Mouse (Mus musculus): ENCODE measurements at regions not wholly inside any gene's neighbourhood (a gene's known extent, or its start where the extent isn't known, plus 50 kb on each side); places are given as distances from the start of the nearest gene placed in this dataset.

DNA sequence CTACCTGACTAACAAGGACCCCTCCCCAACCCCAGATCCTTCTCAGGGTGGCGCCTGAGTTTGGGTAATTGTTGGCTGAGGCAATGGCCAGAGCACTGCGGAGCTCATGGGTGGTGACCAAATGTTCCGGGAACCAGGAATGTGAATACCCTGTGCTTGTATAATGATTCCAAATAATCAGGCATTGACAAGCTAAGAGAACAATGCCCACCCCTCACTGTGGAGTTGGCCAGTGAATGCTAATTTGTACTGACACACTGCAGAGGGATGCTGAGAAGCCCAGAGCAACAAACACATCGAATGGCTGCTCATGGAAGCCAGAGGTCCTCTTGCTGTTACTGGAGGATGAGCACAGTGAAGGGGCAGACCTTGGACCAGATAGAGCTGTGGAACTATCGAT lies 62.8 kb upstream of the Mbnl2 start:
- TF ChIP-seq CTCF (IDR thresholded peaks at IDR 0.05; ENCODE audit: low read depth, low read length), result no peak
- TF ChIP-seq POLR2A (IDR thresholded peaks at IDR 0.05; ENCODE audit: extremely low read depth, insufficient read depth, low read length), result no peak

DNA sequence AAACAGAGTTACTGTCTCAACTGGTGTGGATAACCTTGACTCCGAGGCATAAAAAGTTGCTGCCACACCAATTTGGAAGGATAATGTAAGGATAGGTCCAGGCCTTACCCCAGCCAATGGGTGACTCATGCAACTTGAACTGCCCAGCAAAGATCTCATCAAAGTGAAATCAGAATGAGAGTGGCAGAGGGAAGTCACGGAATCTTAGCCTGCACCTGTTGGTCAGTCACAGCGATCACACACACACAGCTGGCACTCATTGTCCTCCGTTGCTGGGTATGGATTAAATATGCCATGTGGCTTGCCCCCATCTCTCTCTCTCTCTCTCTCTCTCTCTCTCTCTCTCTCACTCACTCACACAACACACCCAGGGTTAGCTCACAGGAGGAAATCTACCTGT lies 56.2 kb upstream of the Mbnl2 start:
- Histone ChIP-seq H3K4me3 (ENCODE audit: insufficient read depth, low read depth, low read length) (no peak overlapping the region), H3K9ac (ENCODE audit: low read depth, low read length) (no peak overlapping the region), H3K27me3 (ENCODE audit: control insufficient read depth, insufficient read depth, low read length) (no peaks in the 10 kb centered on the region), H3K36me3 (ENCODE audit: control insufficient read depth, insufficient read depth, low read length) (no peaks in the 10 kb centered on the region), H3K79me2 (ENCODE audit: control insufficient read depth, insufficient read depth, low read length) (no peaks in the 10 kb centered on the region), H3K4me1 (ENCODE audit: control insufficient read depth, insufficient read depth, low read length) (no peaks in the 10 kb centered on the region), H3K27ac (replicated peaks; ENCODE audit: insufficient read depth, low read depth, low read length) (no peak overlapping the region)
- TF ChIP-seq CTCF (IDR thresholded peaks at IDR 0.05; ENCODE audit: low read depth, low read length), result no peak
- TF ChIP-seq POLR2A (IDR thresholded peaks at IDR 0.05; ENCODE audit: extremely low read depth, insufficient read depth, low read length), result no peak
- DNase-seq (ENCODE audit: extremely low read depth, low read depth, low spot score), result no peak
- WGBS, result 92% methylated on average over 4 of the region's 4 CpGs

More for the DNA sequence above, 62.8 kb upstream of the Mbnl2 start:
- 97% methylated on average over 5 of the region's 5 CpGs for WGBS
- Histone ChIP-seq H3K9ac (ENCODE audit: low read depth, low read length) (no peak overlapping the region), H3K4me3 (ENCODE audit: insufficient read depth, low read depth, low read length) (no peak overlapping the region), H3K27me3 (ENCODE audit: control insufficient read depth, insufficient read depth, low read length) (no peaks in the 10 kb centered on the region), H3K4me1 (ENCODE audit: control insufficient read depth, insufficient read depth, low read length) (no peaks in the 10 kb centered on the region), H3K36me3 (ENCODE audit: control insufficient read depth, insufficient read depth, low read length) (no peaks in the 10 kb centered on the region), H3K79me2 (ENCODE audit: control insufficient read depth, insufficient read depth, low read length) (no peaks in the 10 kb centered on the region), H3K27ac (replicated peaks; ENCODE audit: insufficient read depth, low read depth, low read length) (no peak overlapping the region)
- DNase-seq (ENCODE audit: extremely low read depth, low read depth, low spot score), result no peak

DNA sequence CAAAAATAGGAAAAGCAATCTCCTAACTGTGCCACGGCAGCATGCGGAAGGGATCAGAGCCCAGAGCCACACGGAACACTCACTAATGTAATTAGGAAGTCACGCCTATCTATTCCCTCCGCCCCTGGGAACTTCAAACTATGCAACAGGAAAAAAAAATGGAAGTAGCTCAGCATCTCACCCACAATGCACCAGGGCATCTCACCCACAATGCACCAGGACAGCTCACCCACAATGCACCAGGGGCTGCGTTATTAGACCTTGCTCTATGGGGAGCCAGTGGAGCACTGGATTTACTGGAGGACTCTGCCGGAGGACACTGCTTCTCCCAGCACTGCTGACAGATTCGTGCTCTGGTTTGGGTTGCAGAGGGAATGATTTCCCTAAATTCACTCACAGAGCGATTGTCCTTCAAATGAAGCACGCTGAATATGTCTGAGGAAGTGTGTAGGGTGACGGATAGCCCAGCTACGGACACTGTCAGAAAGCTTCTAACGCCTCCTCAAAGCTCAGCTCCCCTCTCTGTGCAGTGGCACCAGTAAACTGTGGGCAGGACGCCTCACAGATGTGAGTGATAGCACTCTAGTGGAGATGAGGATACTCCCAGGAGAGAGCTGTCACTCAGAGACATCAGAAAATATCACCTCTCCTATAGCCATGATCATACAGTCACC lies 51.8 kb upstream of the Mbnl2 start:
- no peaks in the 10 kb centered on the region for H3K36me3 ChIP-seq (ENCODE audit: control insufficient read depth, insufficient read depth, low read length)
- H3K9ac ChIP-seq (ENCODE audit: low read depth, low read length), result no peak overlapping the region
- WGBS, result 85% methylated on average over 14 of the region's 14 CpGs
- H3K27me3 ChIP-seq (ENCODE audit: control insufficient read depth, insufficient read depth, low read length), result no peaks in the 10 kb centered on the region
- TF ChIP-seq POLR2A (IDR thresholded peaks at IDR 0.05; ENCODE audit: extremely low read depth, insufficient read depth, low read length) (no peak), CTCF (IDR thresholded peaks at IDR 0.05; ENCODE audit: low read depth, low read length) (no peak)
- DNase-seq (ENCODE audit: extremely low read depth, low read depth, low spot score), result no peak
- no peaks in the 10 kb centered on the region for H3K4me1 ChIP-seq (ENCODE audit: control insufficient read depth, insufficient read depth, low read length)
- no peak overlapping the region for H3K4me3 ChIP-seq (ENCODE audit: insufficient read depth, low read depth, low read length)
- H3K27ac ChIP-seq (replicated peaks; ENCODE audit: insufficient read depth, low read depth, low read length), result no peak overlapping the region
- no peaks in the 10 kb centered on the region for H3K79me2 ChIP-seq (ENCODE audit: control insufficient read depth, insufficient read depth, low read length)

DNA sequence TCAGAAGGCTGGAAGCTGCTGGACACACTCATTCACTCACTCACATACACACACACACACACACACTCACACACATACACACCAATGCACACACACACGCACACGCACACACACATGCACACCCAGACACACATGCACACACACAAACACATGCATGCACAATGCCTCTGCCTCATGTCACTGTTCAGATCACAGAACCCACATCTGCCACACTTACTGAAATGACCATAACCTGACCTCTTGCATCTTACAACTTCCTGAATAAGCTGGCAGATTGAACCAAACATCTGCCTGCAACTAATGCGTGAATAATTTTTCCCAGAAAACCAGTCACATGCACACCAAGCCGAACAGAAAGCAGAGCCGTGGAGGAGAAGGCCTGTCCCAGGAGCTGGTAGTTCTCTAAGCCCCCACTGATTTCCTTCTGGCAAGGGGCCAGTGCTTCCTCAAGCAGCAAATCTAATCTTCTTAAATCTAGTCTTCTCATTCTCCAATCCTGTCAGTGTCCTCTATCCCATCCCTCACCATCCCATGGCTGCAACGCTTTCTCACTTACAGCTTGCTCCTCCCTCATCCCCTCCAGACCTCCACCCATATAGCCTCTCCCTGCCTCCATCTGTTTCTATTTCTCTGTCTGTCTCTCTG lies 51.1 kb upstream of the Mbnl2 start:
- H3K27ac ChIP-seq (replicated peaks; ENCODE audit: insufficient read depth, low read depth, low read length), result no peak overlapping the region
- WGBS, result 81% methylated on average over 6 of the region's 6 CpGs
- H3K79me2 ChIP-seq (ENCODE audit: control insufficient read depth, insufficient read depth, low read length), result no peaks in the 10 kb centered on the region
- no peaks in the 10 kb centered on the region for H3K27me3 ChIP-seq (ENCODE audit: control insufficient read depth, insufficient read depth, low read length)
- TF ChIP-seq POLR2A (IDR thresholded peaks at IDR 0.05; ENCODE audit: extremely low read depth, insufficient read depth, low read length) (no peak), CTCF (IDR thresholded peaks at IDR 0.05; ENCODE audit: low read depth, low read length) (no peak)
- no peak overlapping the region for H3K4me3 ChIP-seq (ENCODE audit: insufficient read depth, low read depth, low read length)
- no peak overlapping the region for H3K9ac ChIP-seq (ENCODE audit: low read depth, low read length)
- DNase-seq (ENCODE audit: extremely low read depth, low read depth, low spot score), result peak; percentile 1
- no peaks in the 10 kb centered on the region for H3K36me3 ChIP-seq (ENCODE audit: control insufficient read depth, insufficient read depth, low read length)
- H3K4me1 ChIP-seq (ENCODE audit: control insufficient read depth, insufficient read depth, low read length), result no peaks in the 10 kb centered on the region

DNA sequence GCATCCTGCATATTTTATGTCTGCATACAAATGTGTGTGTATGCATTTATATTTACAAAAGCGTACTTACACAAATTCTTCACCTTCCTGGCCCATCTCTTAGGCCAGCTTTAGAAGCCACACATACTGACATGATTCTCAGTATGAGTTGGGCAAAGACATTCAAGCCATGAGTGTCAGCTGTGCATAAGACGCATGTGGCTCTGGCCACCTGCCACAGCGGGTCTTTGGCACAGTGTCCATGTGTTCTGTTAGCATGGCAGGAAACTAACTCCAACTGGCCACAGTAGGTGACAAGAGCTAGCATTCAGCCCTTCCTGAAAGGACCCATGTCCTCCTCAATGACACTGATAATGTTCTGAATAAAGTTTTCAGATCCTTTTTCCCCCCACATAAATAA lies 49.8 kb upstream of the Mbnl2 start:
- Histone ChIP-seq H3K4me3 (ENCODE audit: insufficient read depth, low read depth, low read length) (no peak overlapping the region), H3K36me3 (ENCODE audit: control insufficient read depth, insufficient read depth, low read length) (no peaks in the 10 kb centered on the region), H3K27me3 (ENCODE audit: control insufficient read depth, insufficient read depth, low read length) (no peaks in the 10 kb centered on the region), H3K27ac (replicated peaks; ENCODE audit: insufficient read depth, low read depth, low read length) (no peak overlapping the region), H3K4me1 (ENCODE audit: control insufficient read depth, insufficient read depth, low read length) (no peaks in the 10 kb centered on the region), H3K79me2 (ENCODE audit: control insufficient read depth, insufficient read depth, low read length) (no peaks in the 10 kb centered on the region), H3K9ac (ENCODE audit: low read depth, low read length) (no peak overlapping the region)
- DNase-seq (ENCODE audit: extremely low read depth, low read depth, low spot score), result no peak
- TF ChIP-seq CTCF (IDR thresholded peaks at IDR 0.05; ENCODE audit: low read depth, low read length) (no peak), POLR2A (IDR thresholded peaks at IDR 0.05; ENCODE audit: extremely low read depth, insufficient read depth, low read length) (no peak)
- 81% methylated on average over 3 of the region's 3 CpGs for WGBS

Data from liver, adult 2 months (tissue).